Mouse (Mus musculus) adipocyte (in vitro differentiated cells): ENCODE measurements at regions not wholly inside any gene's neighbourhood (a gene's known extent, or its start where the extent isn't known, plus 50 kb on each side); places are given as distances from the start of the nearest gene placed in this dataset.
A peak's percentile ranks its signal among the peaks of the same experiment; 100 is the strongest.

Experiments
- DNase-seq: peaks from one replicate; pipeline ENCODE4 v3.0.0-alpha.2; 2016; ENCODE audit warnings: low spot score

DNA sequence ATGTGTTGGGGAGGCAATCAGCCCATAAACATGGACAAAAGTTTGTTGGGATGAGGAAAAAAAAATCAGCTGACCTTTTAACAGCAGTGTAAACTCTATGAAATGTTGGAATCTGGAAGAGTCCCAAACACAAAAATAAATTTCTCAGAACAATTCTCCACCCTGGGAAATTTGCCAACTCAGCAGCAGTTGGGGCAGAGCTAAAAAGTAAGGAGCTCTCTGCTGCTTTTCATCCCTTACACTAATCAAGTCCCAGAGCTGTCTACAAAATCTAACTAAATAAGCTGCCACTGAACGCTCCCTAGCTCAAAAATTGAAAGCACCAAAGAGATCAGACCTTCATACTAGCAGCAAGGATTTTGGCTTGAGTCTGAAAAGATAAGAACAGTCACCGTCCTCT is 176.6 kb upstream of the Egflam start:
- peak; percentile 93 for DNase-seq

DNA sequence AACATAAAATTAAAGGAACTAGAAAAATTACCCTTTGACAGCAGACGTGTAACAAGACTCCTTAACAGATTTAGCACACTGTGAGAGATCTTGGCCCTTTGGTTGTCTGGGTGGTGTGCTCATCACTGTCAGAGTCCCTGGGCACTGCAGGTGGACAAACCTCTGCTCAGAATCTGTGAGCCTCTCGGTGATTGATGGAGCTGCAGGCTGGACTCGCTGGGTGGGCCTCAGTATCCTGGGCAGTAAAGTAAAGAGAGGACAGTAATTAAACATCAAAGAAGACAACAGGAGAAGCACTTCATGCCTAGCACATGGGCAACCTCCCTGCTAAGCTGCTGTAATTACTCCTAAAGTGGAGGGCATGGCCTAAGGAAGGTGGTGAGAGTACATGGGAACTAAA is 180.2 kb upstream of the Egflam start:
- DNase-seq = no peak

DNA sequence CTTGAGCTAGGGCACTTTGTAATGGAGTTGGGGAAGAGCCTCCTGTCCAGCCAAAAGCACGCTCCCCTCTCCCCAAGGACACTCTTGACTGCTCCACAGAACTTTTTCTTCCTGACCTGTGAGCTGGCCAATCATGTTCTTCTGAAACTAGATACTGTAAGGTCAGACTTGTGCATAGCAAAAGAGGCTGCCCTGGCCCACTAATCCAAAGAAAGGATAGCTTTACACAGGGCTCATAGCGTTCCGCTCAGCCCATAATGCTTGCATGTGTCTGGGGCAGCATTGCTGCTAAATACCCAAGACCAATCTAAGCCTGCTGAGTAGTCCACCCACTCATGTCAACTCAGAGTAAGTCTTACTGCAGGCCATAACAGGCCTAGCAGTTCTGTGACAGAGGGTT is 189.0 kb upstream of the Egflam start:
- no peak for DNase-seq

DNA sequence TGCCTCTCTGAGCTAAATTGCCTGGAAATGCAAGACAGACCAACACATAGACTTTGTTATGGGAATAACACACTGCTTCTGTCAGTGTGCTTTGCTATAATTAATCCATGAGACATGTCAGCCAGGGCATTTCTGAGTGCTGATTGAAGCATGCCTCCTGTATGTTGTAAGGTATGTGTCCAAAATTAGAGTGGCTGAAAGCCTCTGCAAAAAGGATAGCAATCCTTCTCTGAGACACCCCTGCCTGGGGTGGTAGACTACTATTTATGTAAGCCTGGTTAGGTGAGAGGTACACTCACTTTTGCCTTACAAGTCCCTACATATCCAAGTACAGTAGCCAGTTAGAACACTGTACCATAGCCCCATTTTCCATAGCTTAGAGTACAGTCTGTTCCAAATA is 193.3 kb upstream of the Egflam start:
- no peak for DNase-seq

DNA sequence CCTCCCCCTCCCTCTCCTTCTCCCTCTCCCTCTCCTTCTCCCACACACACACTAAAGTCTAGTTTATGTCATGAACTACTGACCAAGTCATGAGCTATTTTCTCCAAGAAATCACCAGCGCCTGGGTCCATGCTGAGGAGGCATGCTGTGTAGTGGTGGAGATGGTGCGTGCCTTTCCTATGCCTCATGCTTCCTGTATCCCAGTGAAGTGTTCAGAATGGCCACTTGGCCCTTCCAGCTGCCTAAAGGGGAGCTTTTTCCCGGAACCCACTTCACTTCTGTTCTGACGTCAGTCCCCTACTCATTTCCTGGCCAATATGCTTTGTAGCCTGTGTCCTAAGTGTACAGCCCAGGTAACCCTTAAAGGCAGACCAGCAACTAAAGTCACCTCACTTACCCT is 199.1 kb upstream of the Egflam start:
- DNase-seq = no peak

DNA sequence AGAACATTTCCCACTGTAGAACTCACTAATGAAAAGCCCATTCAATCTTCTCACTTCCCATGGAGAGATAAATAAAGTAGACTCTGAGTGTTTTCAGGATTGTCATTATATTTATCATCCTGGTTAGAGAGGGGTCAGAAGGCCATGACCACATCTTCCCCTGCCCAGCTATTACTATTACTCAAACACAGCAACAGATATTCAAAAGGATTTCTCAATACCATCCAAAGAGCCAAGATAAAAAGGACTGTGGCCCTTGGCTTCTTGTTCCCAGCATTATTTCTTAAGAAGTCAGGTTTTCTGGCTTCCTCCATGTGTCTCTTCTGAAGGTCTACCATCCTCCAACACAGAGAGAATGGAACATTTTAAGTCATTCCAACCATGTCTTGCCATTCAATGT is 199.6 kb upstream of the Egflam start:
- no peak for DNase-seq

DNA sequence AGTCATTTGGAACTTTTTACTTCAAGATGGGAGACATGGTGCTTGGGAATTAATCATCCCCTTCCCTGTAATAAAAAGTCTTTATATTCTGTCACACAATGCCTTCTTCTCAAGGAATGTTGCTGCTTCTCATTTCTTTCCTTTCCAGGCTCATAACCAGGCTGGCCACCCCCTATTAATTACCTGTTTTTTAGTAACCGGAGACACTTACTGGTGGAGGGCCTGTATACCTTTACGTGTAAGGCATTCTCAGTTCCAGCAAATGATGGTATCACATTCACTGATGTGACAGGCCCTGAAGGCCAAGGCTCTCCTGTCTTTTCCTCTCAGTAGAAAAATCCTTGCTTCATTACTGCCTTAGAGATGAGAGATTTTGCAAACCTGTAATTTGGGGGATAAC is 203.3 kb upstream of the Egflam start:
- no peak for DNase-seq

DNA sequence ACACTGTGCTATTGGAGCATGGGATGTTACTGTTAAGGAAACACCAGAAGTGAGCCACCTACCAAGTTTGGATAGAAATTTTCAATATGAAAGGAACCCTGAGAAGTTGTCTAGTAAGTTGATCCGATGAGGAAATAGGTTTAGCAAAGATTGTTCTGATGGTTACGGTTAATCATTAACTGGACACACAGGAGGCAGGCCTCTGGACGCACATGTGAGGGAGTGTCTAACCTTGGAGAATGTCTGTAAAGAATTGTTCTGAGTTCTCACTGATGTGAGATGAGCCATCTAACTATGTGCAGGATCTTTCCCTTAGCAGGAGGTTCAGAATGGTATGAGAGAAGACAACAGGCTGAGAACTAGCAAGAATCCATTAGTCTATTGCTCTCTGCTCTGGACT is 205.8 kb upstream of the Gdnf start:
- DNase-seq = no peak

DNA sequence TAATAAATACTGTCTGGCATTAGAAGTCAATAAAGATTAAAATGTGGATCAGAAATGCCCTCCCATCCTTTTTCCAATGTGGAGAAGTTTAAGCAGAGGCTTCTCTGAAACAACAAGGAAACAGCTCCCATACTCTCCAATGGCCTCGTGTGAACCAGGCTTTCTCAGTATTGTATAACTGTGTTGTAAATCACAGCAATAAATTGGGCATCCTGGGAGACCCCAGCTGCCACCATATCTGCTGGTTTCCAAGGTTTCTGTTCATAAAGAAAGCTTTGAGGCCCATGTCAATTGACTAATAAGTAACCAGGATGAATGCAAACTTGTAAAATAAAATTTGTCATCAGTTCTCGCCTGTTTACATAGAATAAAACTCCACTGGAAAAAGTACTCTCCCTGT is 192.7 kb upstream of the Gdnf start:
- no peak for DNase-seq

DNA sequence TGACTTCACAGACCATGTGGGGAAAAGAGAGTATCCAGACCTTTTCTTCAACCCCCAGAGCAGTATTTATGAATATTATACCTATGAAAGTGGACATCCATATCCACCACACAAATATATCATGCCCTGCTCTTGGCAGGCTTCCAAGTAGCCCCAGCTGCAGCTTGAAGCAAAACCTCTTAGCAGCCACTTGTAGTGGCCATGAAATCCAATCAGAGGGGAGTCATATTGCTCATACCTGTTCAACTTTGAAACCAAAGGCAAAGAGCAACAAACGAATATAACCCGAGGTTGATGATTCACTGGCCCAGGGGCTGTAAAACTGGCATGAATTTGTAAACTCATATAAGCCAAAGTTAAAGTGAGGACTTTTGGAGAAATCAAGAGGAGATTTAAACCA is 187.6 kb upstream of the Gdnf start:
- DNase-seq = no peak

DNA sequence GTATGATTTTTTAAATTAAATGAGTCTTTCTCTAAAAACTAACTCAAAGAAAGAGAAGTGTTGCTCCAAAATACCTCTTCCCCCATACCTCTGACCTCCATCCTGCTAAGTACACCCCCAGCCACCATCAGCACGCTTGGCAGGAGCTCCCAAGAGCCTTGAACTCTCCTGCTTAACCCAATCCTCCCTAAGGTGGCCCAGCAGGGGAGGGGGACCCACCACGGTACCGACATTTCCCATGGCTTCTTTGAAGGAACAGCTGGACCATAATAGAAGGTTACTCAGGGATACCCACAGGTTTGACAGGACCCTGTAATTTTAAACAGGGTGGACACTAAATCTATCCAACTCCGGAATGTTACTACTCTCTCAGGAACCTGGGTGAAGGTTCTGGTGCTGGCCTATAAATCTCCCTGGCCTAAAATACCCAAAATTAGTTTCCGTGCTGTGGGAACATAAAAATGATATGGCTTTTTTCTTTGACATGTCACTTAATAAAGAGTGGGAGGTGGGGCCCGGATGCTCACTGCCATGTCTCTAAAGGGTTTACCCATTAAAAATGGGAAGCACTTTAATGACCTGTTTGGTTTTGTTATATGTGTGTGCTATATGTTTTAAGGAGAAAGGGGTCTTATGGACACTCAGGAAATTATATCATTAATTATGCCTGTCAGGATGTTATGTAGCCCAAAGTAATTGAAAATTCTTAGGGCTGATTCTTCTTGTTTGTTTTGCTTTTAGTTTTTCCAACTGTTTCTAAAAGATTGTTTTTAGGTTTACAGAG is 185.8 kb upstream of the Gdnf start:
- no peak for DNase-seq

DNA sequence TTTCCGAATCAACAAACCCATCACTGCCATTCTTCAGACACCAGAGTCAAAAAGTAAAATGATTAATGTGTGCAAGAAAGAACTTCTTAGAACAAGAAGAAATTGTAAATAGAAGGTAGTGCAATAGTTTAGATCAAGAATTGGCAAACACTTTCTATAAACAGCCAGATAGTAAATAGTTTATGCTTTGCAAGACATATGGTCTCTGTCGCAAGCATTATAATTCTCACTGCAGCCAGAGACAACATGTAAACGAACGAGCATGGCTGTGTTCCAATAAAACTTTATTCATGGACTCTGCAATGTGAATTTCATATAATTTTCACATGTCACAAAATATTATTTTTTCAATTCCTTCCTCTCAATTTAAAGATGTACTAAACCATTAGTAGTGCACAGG is 180.8 kb upstream of the Gdnf start:
- no peak for DNase-seq

DNA sequence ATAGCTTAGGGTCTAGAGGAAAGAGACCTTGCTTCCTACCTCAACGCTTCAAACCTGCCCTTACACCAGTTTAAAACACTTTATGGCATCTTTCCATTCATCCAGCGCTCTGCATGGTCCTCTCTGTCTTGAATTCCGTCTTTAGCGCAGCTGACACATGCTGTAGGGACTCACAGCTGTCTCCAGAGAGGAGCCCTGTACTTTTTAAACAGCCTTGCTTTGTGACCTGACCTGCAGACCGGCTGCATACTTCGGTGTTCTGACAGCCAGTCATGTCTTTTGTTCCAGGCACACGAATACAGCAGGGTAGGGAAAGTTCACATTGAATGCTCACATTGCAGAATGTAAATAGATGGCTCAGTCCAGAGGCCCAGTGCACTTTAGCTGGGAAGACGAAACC is 175.4 kb upstream of the Gdnf start:
- DNase-seq = no peak

DNA sequence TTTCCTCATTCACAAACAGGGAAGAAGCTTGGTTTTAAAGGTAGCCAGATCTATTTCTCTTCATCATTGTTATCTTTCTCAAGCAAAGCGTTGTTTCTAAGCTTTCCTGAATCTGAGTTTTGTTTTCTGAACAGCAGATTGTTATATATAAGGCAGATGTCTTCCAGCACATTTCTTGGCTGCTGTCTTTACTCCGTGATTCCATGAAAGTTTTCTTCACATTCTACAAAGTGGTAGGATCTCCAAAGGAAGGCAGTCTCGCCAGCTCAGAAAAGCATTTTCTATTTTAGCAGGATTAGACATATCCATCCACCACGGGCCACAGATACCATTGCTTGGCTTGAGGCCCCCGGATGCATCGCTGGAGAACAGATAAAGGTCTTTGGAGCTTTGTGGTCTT is 171.2 kb upstream of the Gdnf start:
- DNase-seq = no peak

DNA sequence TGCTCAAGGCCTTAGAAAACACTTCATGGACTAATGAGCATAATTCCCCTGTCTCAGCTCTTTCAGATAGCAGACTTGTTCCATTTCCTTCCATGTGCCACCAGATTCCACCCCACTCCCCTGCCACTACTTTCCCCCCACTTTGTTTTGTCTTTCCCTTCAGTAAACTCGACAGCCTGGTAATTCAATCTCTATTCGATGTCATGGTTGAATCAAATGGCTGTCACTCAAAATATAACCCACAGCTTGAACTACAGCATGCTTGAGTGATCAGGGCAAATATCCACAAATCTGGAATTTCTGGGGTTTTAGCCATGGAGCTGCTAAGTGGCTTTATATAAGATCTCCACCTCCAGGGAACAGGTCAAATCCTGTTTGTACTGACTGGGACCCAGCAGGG is 168.6 kb upstream of the Gdnf start:
- DNase-seq = no peak

DNA sequence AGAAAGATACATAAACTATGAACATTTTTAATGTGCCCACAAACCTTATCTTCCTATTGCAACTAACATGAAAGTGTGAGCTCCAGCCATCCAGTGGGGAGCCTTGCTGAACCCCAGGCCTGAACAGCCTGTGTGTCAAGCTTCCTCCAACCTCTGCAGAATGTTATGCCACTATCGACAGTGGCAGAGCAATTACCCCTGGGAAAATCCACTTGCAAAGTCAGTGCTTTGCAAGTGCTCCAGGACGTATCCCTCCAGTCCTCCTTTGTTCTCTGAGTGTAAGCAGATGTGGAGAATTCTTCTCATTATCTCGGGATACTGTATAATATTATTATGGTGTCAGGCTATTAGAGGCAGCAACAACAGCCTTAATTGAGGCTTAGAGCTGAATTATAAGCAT is 159.9 kb upstream of the Gdnf start:
- no peak for DNase-seq

DNA sequence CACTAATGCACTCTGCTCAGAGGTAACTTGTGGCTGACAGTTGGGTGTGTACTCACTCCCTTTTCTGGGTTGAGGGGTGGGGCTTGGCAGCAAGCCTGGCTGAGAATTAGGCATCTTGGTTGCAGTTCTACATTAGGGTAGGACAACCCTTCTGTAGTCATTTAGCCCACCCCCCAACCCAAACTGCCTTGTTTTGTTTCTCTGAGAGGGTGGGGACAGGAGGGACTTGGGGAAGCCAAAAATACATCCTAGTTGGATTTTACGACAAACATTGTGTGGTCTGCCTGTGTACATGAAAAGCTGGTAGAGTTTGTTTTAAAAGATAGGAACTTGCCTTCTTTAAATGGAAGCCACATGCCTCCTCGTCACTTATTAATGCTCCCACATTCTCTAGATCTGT is 146.8 kb upstream of the Gdnf start:
- peak; percentile 12 for DNase-seq

DNA sequence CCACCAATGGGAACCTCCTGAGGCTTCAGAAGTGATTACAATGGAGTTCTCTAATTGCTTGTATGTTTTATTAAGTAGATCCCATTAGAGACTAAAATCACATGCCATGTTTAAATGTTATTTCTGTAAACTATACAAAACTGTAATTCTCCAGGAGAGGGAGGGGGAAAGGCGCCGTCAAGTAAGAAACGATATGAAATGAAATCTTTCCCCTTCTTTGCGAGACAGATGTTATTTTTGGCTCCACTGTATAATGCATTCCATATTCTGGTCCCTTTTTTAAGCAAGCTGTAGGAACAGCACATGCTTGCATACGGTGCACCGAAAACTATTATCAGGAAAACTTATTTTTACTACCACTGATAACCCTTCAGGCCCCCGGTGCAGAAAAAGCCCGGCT is 141.0 kb upstream of the Gdnf start:
- no peak for DNase-seq

DNA sequence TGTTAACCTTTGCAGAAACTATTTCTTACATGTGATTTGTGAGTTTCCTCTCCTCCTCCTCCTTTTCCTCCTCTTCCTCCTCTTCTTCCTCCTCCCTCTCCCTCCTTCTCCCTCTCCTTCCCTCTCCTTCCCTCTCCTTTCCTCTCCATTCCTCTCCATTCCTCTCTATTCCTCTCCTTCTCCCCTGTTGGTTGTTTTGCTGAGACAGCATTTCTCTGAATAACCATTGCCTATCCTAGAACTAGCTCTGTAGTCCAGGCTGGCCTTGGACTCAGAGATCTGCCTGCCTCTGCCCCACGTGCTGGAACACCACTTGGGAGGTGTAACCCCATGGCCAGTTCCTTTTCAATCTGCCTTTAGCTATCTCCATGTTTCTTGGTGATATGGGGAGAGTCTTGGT is 133.7 kb upstream of the Gdnf start:
- no peak for DNase-seq

DNA sequence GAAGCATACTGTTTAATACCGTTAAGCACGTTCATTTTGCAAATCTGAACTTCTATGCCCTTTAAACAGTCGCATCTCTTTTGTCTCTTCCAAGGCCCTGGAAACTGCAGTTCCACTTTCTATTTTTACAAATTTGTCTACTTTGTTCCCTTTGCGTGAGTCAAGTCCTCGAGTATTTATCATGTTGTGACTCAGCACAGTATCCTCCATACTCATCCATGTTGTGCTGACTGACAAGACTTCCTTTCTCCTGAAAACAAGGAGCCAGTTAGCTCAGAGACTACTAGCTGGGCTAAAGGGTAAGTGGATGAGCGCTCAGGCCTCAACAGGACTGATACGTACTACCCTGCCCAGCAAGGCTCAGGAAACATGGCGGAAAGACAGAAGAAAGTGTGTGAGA is 131.9 kb upstream of the Gdnf start:
- no peak for DNase-seq

DNA sequence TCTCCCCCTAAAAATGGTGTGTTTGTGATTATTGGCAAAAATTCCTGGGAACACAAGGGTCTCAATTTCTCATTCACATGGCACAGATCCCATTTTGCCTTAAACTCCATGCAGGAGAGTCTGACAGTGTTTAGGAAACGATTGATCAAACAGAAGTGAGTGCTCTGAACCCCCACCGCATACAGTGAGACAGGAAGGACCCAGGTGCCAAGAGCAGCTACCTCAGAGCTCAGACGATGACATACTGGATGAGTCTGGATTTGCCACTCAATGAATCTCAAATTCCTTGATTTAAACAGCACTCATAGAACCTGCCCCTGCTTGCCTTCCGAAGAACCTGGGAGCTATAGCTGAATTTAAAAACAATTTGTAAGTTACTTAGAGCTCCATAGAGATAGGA is 129.6 kb upstream of the Gdnf start:
- no peak for DNase-seq

DNA sequence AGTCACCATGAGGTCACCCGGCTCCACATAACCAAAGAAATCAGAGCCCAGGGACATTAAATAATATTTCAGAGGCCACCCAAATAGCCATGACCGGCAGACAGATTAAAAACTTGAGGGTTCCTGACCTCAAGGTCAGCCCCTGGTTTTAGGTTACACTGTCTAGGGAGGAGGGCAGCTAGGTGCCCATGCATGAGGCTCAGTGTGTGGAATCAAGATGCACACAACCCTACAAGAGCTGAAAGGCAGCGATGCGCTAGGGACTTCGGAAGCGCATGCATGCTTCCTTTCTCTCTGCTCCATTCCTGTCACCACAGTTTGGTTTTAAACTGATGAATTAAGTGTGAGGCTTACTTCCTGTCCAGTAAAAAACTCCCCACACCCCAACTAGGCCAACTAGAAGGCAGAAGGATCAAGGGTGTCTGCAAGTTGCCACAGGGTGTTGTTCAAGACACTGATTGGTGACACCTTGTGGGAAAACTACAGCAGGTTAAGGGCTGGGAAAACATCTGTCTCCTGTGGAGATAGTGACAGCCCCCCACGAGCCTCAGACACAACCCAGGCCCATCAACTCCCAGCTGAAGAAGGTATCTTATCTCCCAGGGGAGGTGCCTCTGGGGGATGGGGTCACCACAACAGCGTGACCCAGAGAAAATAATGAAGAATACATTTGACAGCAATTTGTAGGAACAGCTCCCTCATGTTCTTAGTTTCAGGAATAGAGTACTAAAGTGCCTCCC is 127.2 kb upstream of the Gdnf start:
- no peak for DNase-seq

DNA sequence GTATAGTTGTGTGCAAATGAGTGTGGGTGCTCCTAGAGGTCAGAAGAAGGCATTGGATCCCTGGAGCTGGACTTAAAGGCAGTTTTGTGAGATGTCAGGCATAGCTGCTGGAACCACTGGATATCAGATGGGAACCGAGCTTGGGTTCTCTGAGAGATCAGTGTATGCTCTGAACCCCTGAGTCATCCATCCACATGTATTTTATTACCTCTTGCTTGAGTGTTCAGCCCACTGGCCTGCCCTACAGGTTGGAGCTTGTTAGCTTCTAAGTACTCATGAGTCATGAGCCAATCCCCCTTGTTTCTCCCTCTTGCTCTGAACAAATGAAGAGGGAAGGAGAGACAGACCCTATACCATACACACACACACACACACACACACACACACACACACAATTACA is 119.4 kb upstream of the Gdnf start:
- no peak for DNase-seq

DNA sequence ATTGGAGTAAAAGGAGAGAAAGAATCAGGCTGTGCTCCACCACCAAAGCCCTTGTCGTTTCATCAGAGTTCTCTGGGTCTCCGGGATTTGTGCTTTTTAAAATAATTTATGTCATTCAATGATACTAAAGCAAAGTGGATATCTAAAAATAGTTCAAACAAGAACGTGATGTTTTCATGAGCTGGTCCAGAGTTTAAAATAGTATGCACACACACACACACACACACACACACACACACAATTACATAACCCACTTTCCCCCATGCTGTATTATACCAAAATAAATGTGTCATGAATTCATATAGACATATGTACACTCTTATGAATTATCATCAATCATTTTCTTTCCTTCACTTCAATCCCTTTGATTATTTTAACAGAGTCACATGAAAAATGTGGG is 118.5 kb upstream of the Gdnf start:
- DNase-seq = no peak
